Mouse (Mus musculus) liver, embryonic 12.5 days (tissue): ENCODE measurements around the gene Dennd1a. TPM values are rescaled to one million over a fixed set of nuclear protein-coding genes. Genes with fewer than 3 reads are reported as not detected.

Experiments used
- ATAC-seq: fragments of 200-750 bp; cut with Nextera tagmentation; 2 replicates; pipeline ENCODE4 v1.8.0; 2017; ENCODE audit warnings: moderate number of reproducible peaks, mild to moderate bottlenecking, moderate library complexity
- H3K27ac ChIP-seq: fragments of 300-500 bp; sonication (generic); 2 replicates; pipeline ENCODE4 v1.5.1; 2016; ENCODE audit warnings: mild to moderate bottlenecking
- H3K27me3 ChIP-seq: fragments of 300-500 bp; sonication (generic); replicated peaks from 2 replicates; pipeline ENCODE4 v1.6.1; 2016; ENCODE audit warnings: mild to moderate bottlenecking, moderate library complexity
- H3K36me3 ChIP-seq: fragments of 300-500 bp; sonication (generic); 2 replicates; pipeline ENCODE4 v1.6.1; 2016; ENCODE audit warnings: mild to moderate bottlenecking, moderate library complexity
- H3K4me1 ChIP-seq: fragments of 300-500 bp; sonication (generic); 2 replicates; pipeline ENCODE4 v1.6.1; 2016
- H3K4me2 ChIP-seq: fragments of 300-500 bp; sonication (generic); 2 replicates; pipeline ENCODE4 v1.6.1; 2016; ENCODE audit warnings: mild to moderate bottlenecking, moderate library complexity
- H3K4me3 ChIP-seq: fragments of 300-500 bp; sonication (generic); 2 replicates; pipeline ENCODE4 v1.5.1; 2016; ENCODE audit warnings: mild to moderate bottlenecking, moderate library complexity
- H3K9ac ChIP-seq: fragments of 300-500 bp; sonication (generic); 2 replicates; pipeline ENCODE4 v1.6.1; 2016; ENCODE audit warnings: mild to moderate bottlenecking, moderate library complexity
- H3K9me3 ChIP-seq: fragments of 300-500 bp; sonication (generic); replicated peaks from 2 replicates; pipeline ENCODE4 v1.6.1; 2016; ENCODE audit warnings: mild to moderate bottlenecking, moderate library complexity
- WGBS: fragments of 180-500 bp; shearing (Covaris S2); methylation state at CpG from one replicate; pipeline ENCODE4 v1.1.7; 2016; ENCODE audit not compliant: insufficient replicate concordance; 5-methylcytosine and 5-hydroxymethylcytosine counted together
- polyA plus RNA-seq: library from polyadenylated mRNA; unstranded; fragments of >200 nt; fragmentation: Nextera tagmentation; extraction: Ambion mirVana; gene quantifications from 2 replicates; pipeline ENCODE4 v1.2.1, GENCODE M21; 2016

Gene Dennd1a
- polyA plus RNA-seq, 1 experiment from 2014 or later: 13.3 TPM

- no peak for ATAC-seq
These were observed 100.8 kb downstream of the Dennd1a start for GRCm38 (mm10) chr2:38186438-38186837.

GRCm38 (mm10) chr2:38184977-38185376 is 102.2 kb downstream of the Dennd1a start:
- WGBS: 56% methylated on average over 3 of the region's 3 CpGs
- Histone ChIP-seq H3K4me2 (peak overlapping the region; percentile 18; the same call in 1 of the 2 replicates), H3K27ac (peak overlapping the region; percentile 80)

More at GRCm38 (mm10) chr2:38186438-38186837, 100.8 kb downstream of the Dennd1a start:
- H3K9me3 ChIP-seq: no peaks in the 10 kb centered on the region
- H3K27ac ChIP-seq: peak overlapping the region; percentile 36; the same call in 1 of the 2 replicates
- 73% methylated on average over 2 of the region's 2 CpGs for WGBS
- H3K36me3 ChIP-seq: no peaks in the 10 kb centered on the region
- H3K9ac ChIP-seq: no peak overlapping the region
- H3K4me1 ChIP-seq: peaks cover 71% of the 10 kb centered on the region
- no peaks in the 10 kb centered on the region for H3K27me3 ChIP-seq
- no peak overlapping the region for H3K4me3 ChIP-seq
- H3K4me2 ChIP-seq: no peak overlapping the region

DNA sequence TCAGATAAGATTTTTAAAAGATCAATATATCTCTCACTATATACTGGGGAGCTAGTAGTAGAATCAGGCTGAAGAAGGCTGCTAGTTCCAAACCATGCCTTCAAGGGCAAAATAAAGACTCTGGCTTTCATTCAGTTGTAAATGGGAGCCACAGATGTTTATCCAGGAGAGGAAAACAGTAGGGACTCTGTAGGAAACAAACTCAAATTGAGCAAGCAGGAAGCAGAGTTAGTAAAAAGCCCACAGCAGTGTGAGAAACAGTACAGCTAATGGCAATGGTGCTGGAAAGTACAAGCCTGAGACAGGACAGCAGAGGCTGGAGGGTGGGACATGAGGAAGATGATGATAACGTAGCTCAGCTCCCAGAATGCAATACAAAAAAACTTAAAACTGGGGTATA is 103.3 kb downstream of the Dennd1a start:
- Histone ChIP-seq H3K4me2 (0 out of 2 replicates have a peak overlapping the region, but pooled peaks have one; percentile 1), H3K27me3 (no peaks in the 10 kb centered on the region), H3K9me3 (no peaks in the 10 kb centered on the region), H3K4me3 (no peak overlapping the region), H3K36me3 (no peaks in the 10 kb centered on the region), H3K9ac (no peak overlapping the region), H3K4me1 (peaks cover 55% of the 10 kb centered on the region), H3K27ac (peak overlapping the region; percentile 80; the same call in 1 of the 2 replicates)
- 64% methylated on average over 1 of the region's 1 CpGs for WGBS
- no peak for ATAC-seq

More at GRCm38 (mm10) chr2:38184977-38185376, 102.2 kb downstream of the Dennd1a start:
- Histone ChIP-seq H3K9ac (no peak overlapping the region), H3K27me3 (no peaks in the 10 kb centered on the region), H3K4me1 (peaks cover 66% of the 10 kb centered on the region), H3K4me3 (no peak overlapping the region), H3K36me3 (no peaks in the 10 kb centered on the region), H3K9me3 (no peaks in the 10 kb centered on the region)
- peak; percentile 87 for ATAC-seq

- H3K4me2 ChIP-seq: no peak overlapping the region
- no peak overlapping the region for H3K4me3 ChIP-seq
- WGBS: 80% methylated on average over 1 of the region's 1 CpGs
- H3K4me1 ChIP-seq: peaks cover 50% of the 10 kb centered on the region
- H3K27me3 ChIP-seq: no peaks in the 10 kb centered on the region
- ATAC-seq: no peak
- H3K27ac ChIP-seq: no peak overlapping the region
- H3K9ac ChIP-seq: no peak overlapping the region
- H3K9me3 ChIP-seq: no peaks in the 10 kb centered on the region
- H3K36me3 ChIP-seq: no peaks in the 10 kb centered on the region
These were observed 104.9 kb downstream of the Dennd1a start for GRCm38 (mm10) chr2:38182283-38182682.

- no peak overlapping the region for H3K4me3 ChIP-seq
- H3K9ac ChIP-seq: no peak overlapping the region
- H3K36me3 ChIP-seq: no peaks in the 10 kb centered on the region
- H3K27me3 ChIP-seq: no peaks in the 10 kb centered on the region
- H3K9me3 ChIP-seq: no peaks in the 10 kb centered on the region
- no peak for ATAC-seq
- peak overlapping the region; percentile 61 for H3K27ac ChIP-seq
- peak overlapping the region; percentile 18; the same call in 1 of the 2 replicates for H3K4me2 ChIP-seq
- H3K4me1 ChIP-seq: peaks cover 29% of the 10 kb centered on the region
These were observed 109.6 kb downstream of the Dennd1a start for GRCm38 (mm10) chr2:38177583-38177978.

GRCm38 (mm10) chr2:38176870-38177582 is 110.2 kb downstream of the Dennd1a start:
- peak overlapping the region; percentile 61 for H3K27ac ChIP-seq

GRCm38 (mm10) chr2:38175276-38175675 is 111.9 kb downstream of the Dennd1a start:
- no peaks in the 10 kb centered on the region for H3K9me3 ChIP-seq
- no peak overlapping the region for H3K27ac ChIP-seq
- no peak overlapping the region for H3K9ac ChIP-seq
- H3K4me2 ChIP-seq: no peak overlapping the region
- no peak overlapping the region for H3K4me3 ChIP-seq
- no peaks in the 10 kb centered on the region for H3K36me3 ChIP-seq
- H3K4me1 ChIP-seq: peaks cover 26% of the 10 kb centered on the region
- no peak for ATAC-seq
- no peaks in the 10 kb centered on the region for H3K27me3 ChIP-seq

More at GRCm38 (mm10) chr2:38176870-38177582, 110.2 kb downstream of the Dennd1a start:
- no peaks in the 10 kb centered on the region for H3K36me3 ChIP-seq
- H3K27me3 ChIP-seq: no peaks in the 10 kb centered on the region
- ATAC-seq: peak; percentile 78
- H3K4me2 ChIP-seq: peak overlapping the region; percentile 18; the same call in 1 of the 2 replicates
- peaks cover 33% of the 10 kb centered on the region for H3K4me1 ChIP-seq
- 0 out of 2 replicates have a peak overlapping the region, but pooled peaks have one; percentile 1 for H3K9ac ChIP-seq
- 44% methylated on average over 4 of the region's 4 CpGs for WGBS
- H3K9me3 ChIP-seq: no peaks in the 10 kb centered on the region
- H3K4me3 ChIP-seq: no peak overlapping the region

DNA sequence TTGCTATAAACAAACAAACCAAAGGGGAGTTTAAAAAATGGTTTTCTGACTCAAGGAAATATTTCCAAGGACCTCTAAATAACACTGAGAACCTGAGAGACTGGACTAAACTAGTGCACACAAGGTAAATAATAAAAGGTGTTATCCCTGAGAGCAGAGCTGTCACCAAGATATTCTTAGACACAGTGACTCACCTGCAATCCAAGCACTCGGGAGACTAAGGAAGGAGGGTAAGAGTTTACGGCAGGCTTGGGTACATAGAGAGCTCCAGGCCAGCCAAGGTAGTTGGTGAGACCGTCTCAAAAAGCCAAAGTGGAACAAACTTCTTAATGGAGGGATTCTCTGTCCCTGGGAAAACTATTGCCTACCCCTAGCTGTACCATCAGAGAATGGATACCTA is 118.6 kb downstream of the Dennd1a start:
- no peak overlapping the region for H3K27ac ChIP-seq
- ATAC-seq: no peak
- H3K4me1 ChIP-seq: peaks cover 20% of the 10 kb centered on the region
- no peak overlapping the region for H3K4me3 ChIP-seq
- H3K9ac ChIP-seq: no peak overlapping the region
- H3K36me3 ChIP-seq: no peaks in the 10 kb centered on the region
- 74% methylated on average over 3 of the region's 3 CpGs for WGBS
- H3K9me3 ChIP-seq: no peaks in the 10 kb centered on the region
- no peaks in the 10 kb centered on the region for H3K27me3 ChIP-seq
- no peak overlapping the region for H3K4me2 ChIP-seq

- Histone ChIP-seq H3K4me3 (no peak overlapping the region), H3K4me2 (no peak overlapping the region), H3K36me3 (no peaks in the 10 kb centered on the region), H3K9ac (no peak overlapping the region), H3K27ac (no peak overlapping the region), H3K27me3 (no peaks in the 10 kb centered on the region), H3K9me3 (no peaks in the 10 kb centered on the region), H3K4me1 (peaks cover 34% of the 10 kb centered on the region)
- no peak for ATAC-seq
- 87% methylated on average over 5 of the region's 5 CpGs for whole genome bisulfite sequencing
These were observed 121.2 kb downstream of the Dennd1a start for GRCm38 (mm10) chr2:38165966-38166365.

DNA sequence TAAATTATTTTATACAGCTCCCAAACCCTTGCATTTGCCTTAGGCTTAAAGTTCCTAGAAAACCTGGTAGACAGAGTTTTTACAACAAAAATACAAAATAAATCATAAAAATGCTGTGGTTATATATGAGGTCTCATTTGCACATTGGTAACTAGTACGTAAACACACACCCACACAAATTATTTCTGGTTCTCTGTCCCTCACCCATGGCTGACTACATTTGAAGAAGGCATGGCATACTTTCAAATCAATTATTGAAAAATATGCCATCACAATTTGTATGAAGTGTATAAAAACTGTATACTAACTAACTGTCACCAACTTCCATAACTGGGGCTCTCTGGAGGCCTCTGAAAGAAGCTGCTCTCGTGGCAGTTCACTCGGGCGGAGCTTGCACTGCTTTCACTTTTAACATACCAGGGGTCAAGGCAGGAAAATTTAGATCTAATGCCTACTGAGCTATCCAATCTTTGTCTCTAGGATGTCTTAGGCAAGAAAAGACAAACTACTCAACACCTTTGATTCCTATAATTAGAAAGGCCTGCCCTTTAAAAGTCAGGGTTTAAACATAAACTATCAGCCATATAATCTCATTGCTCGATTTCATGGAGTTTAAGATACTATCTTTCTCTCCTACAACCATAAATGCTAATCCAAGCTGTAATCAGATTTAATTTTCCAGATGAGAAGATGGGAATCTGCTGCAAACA is 122.7 kb downstream of the Dennd1a start:
- no peaks in the 10 kb centered on the region for H3K9me3 ChIP-seq
- peak overlapping the region; percentile 32 for H3K4me3 ChIP-seq
- H3K27me3 ChIP-seq: no peaks in the 10 kb centered on the region
- peak overlapping the region; percentile 48 for H3K9ac ChIP-seq
- H3K27ac ChIP-seq: peak overlapping the region; percentile 30; the same call in 1 of the 2 replicates
- H3K36me3 ChIP-seq: no peaks in the 10 kb centered on the region
- peaks cover 47% of the 10 kb centered on the region for H3K4me1 ChIP-seq
- WGBS: 62% methylated on average over 5 of the region's 5 CpGs
- H3K4me2 ChIP-seq: peak overlapping the region; percentile 62
- ATAC-seq: no peak

DNA sequence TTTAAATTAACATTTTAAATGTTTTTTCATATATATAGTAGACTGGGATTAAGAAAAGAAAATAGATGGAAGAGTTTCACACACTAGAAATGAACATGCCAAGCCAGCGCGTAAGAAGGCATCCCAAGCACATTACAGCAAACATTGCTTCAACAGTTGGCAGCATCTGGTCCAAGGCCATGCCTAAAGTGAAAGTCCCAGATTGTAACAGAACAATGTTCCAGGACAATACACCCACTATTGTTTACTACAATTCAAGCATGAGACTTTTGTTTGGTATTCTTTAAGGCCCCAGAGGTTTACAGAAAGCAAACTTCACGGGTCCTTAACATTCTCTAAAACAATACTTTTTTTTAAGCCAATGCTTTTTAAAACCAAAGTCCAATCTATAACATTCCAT is 124.7 kb downstream of the Dennd1a start:
- peaks cover 47% of the 10 kb centered on the region for H3K4me1 ChIP-seq
- H3K27me3 ChIP-seq: no peaks in the 10 kb centered on the region
- H3K4me3 ChIP-seq: no peak overlapping the region
- ATAC-seq: no peak
- WGBS: 88% methylated on average over 3 of the region's 3 CpGs
- H3K27ac ChIP-seq: no peak overlapping the region
- H3K4me2 ChIP-seq: no peak overlapping the region
- no peak overlapping the region for H3K9ac ChIP-seq
- no peaks in the 10 kb centered on the region for H3K36me3 ChIP-seq
- H3K9me3 ChIP-seq: no peaks in the 10 kb centered on the region

GRCm38 (mm10) chr2:38161484-38161883 is 125.7 kb downstream of the Dennd1a start:
- no peak overlapping the region for H3K4me3 ChIP-seq
- peaks cover 53% of the 10 kb centered on the region for H3K4me1 ChIP-seq
- H3K9me3 ChIP-seq: no peaks in the 10 kb centered on the region
- H3K27me3 ChIP-seq: no peaks in the 10 kb centered on the region
- ATAC-seq: peak; percentile 94
- H3K9ac ChIP-seq: no peak overlapping the region
- no peak overlapping the region for H3K4me2 ChIP-seq
- H3K27ac ChIP-seq: peak overlapping the region; percentile 77
- H3K36me3 ChIP-seq: no peaks in the 10 kb centered on the region
- 44% methylated on average over 1 of the region's 1 CpGs for WGBS
